Mouse (Mus musculus): ENCODE measurements around the gene Rcan2. TPM values are rescaled to one million over a fixed set of nuclear protein-coding genes. Genes with fewer than 3 reads are reported as not detected.

Rcan2 gene
- polyA plus RNA-seq, 1 experiment from 2014 or later, result 2.0 TPM

- H3K4me2 ChIP-seq, result no peak overlapping the region
- no peak for ATAC-seq (ENCODE audit: insufficient number of reproducible peaks, insufficient read depth, low FRiP score, low TSS enrichment, low read depth)
- H3K27me3 ChIP-seq, result no peaks in the 10 kb centered on the region
- H3K9ac ChIP-seq (replicated peaks), result no peak overlapping the region
- WGBS, result 18% methylated on average over 1 of the region's 1 CpGs
- no peaks in the 10 kb centered on the region for H3K9me3 ChIP-seq
- no peak overlapping the region for H3K27ac ChIP-seq
- no peak overlapping the region for H3K4me3 ChIP-seq (replicated peaks)
- H3K36me3 ChIP-seq, result no peaks in the 10 kb centered on the region
- H3K4me1 ChIP-seq (replicated peaks), result no peaks in the 10 kb centered on the region
Observed at GRCm38 (mm10) chr17:43883016-43883415, 81.9 kb downstream of the Rcan2 start.

DNA sequence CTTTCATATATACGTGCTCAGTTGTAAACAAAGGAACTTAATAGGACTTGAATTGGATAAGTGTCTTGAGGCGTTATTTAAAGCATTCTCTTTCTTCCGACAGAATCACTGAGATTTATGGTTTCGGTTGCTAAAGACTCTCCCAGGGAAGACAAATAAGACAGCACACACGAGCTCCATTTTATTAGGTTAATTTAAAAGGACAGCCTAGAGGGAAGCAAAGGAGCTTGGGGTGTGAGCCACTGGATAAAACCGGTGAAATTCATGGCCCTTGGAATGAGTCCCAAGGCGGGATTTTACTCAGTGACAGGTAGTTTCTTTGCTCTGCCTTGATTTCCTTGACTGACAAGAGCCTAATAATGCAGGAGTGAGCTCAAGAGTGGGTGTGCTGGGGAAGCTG lies 85.1 kb downstream of the Rcan2 start:
- no peak overlapping the region for H3K9ac ChIP-seq (replicated peaks)
- ATAC-seq (ENCODE audit: insufficient number of reproducible peaks, insufficient read depth, low FRiP score, low TSS enrichment, low read depth), result no peak
- no peaks in the 10 kb centered on the region for H3K4me1 ChIP-seq (replicated peaks)
- H3K27me3 ChIP-seq, result 0 out of 2 replicates have a peak, but pooled peaks cover 4% of the 10 kb centered on the region
- no peaks in the 10 kb centered on the region for H3K36me3 ChIP-seq
- 62% methylated on average over 7 of the region's 7 CpGs for WGBS
- H3K27ac ChIP-seq, result no peak overlapping the region
- no peak overlapping the region for H3K4me2 ChIP-seq
- H3K9me3 ChIP-seq, result no peaks in the 10 kb centered on the region
- no peak overlapping the region for H3K4me3 ChIP-seq (replicated peaks)

GRCm38 (mm10) chr17:43887931-43888330 lies 86.8 kb downstream of the Rcan2 start:
- WGBS, result 80% methylated on average over 7 of the region's 7 CpGs
- Histone ChIP-seq H3K4me1 (replicated peaks) (no peaks in the 10 kb centered on the region), H3K36me3 (no peaks in the 10 kb centered on the region), H3K4me2 (no peak overlapping the region), H3K27me3 (0 out of 2 replicates have a peak, but pooled peaks cover 4% of the 10 kb centered on the region), H3K9ac (replicated peaks) (no peak overlapping the region), H3K27ac (no peak overlapping the region), H3K4me3 (replicated peaks) (no peak overlapping the region), H3K9me3 (no peaks in the 10 kb centered on the region)
- ATAC-seq (ENCODE audit: insufficient number of reproducible peaks, insufficient read depth, low FRiP score, low TSS enrichment, low read depth), result no peak

- Histone ChIP-seq H3K4me1 (replicated peaks) (no peaks in the 10 kb centered on the region), H3K27me3 (no peaks in the 10 kb centered on the region), H3K9me3 (no peaks in the 10 kb centered on the region), H3K4me3 (replicated peaks) (no peak overlapping the region), H3K36me3 (no peaks in the 10 kb centered on the region), H3K9ac (replicated peaks) (no peak overlapping the region), H3K27ac (no peak overlapping the region), H3K4me2 (no peak overlapping the region)
- ATAC-seq (ENCODE audit: insufficient number of reproducible peaks, insufficient read depth, low FRiP score, low TSS enrichment, low read depth), result no peak
- WGBS, result 81% methylated on average over 4 of the region's 4 CpGs
Observed at GRCm38 (mm10) chr17:43897346-43897745, 96.2 kb downstream of the Rcan2 start.

- Histone ChIP-seq H3K27me3 (no peaks in the 10 kb centered on the region), H3K4me1 (replicated peaks) (no peaks in the 10 kb centered on the region), H3K4me2 (no peak overlapping the region), H3K9me3 (no peaks in the 10 kb centered on the region), H3K36me3 (no peaks in the 10 kb centered on the region), H3K9ac (replicated peaks) (no peak overlapping the region), H3K4me3 (replicated peaks) (no peak overlapping the region), H3K27ac (no peak overlapping the region)
- ATAC-seq (ENCODE audit: insufficient number of reproducible peaks, insufficient read depth, low FRiP score, low TSS enrichment, low read depth), result no peak
- 79% methylated on average over 4 of the region's 4 CpGs for WGBS
Observed at GRCm38 (mm10) chr17:43899405-43900092, 98.4 kb downstream of the Rcan2 start.

- no peak for ATAC-seq (ENCODE audit: insufficient number of reproducible peaks, insufficient read depth, low FRiP score, low TSS enrichment, low read depth)
Observed at GRCm38 (mm10) chr17:43900133-43900532, 99.0 kb downstream of the Rcan2 start.

DNA sequence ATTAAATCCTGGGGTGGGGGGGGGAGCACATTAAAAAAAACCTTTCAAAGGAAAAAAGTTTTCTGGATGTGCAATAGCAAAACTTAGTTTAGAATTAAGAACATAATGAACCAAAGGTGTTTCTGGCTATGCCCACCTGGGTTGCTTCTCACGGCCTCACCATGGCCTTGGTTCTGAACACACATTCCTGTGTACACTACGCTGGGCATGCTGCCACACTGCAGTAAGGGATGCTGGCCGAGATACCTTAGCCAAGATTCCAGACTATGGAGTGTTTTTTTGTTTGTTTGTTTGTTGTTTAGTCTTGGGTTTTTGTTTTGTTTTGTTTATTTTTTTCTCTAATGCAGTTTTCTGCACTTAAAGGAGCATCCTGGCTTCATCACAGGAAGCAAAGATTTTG lies 100.3 kb downstream of the Rcan2 start:
- Histone ChIP-seq H3K36me3 (no peaks in the 10 kb centered on the region), H3K27ac (no peak overlapping the region), H3K9ac (replicated peaks) (no peak overlapping the region), H3K4me3 (replicated peaks) (no peak overlapping the region), H3K4me1 (replicated peaks) (no peaks in the 10 kb centered on the region), H3K27me3 (no peaks in the 10 kb centered on the region), H3K9me3 (no peaks in the 10 kb centered on the region), H3K4me2 (no peak overlapping the region)
- ATAC-seq (ENCODE audit: insufficient number of reproducible peaks, insufficient read depth, low FRiP score, low TSS enrichment, low read depth), result no peak
- 80% methylated on average over 3 of the region's 3 CpGs for WGBS

More at GRCm38 (mm10) chr17:43900133-43900532, 99.0 kb downstream of the Rcan2 start:
- Histone ChIP-seq H3K27ac (no peak overlapping the region), H3K27me3 (no peaks in the 10 kb centered on the region), H3K4me2 (no peak overlapping the region), H3K36me3 (no peaks in the 10 kb centered on the region), H3K9me3 (no peaks in the 10 kb centered on the region), H3K4me1 (replicated peaks) (no peaks in the 10 kb centered on the region), H3K4me3 (replicated peaks) (no peak overlapping the region), H3K9ac (replicated peaks) (no peak overlapping the region)
- 74% methylated on average over 1 of the region's 1 CpGs for WGBS

- no peaks in the 10 kb centered on the region for H3K9me3 ChIP-seq
- H3K9ac ChIP-seq (replicated peaks), result no peak overlapping the region
- H3K4me3 ChIP-seq (replicated peaks), result no peak overlapping the region
- 76% methylated on average over 9 of the region's 9 CpGs for WGBS
- ATAC-seq (ENCODE audit: insufficient number of reproducible peaks, insufficient read depth, low FRiP score, low TSS enrichment, low read depth), result no peak
- no peak overlapping the region for H3K4me2 ChIP-seq
- no peak overlapping the region for H3K27ac ChIP-seq
- H3K4me1 ChIP-seq (replicated peaks), result no peaks in the 10 kb centered on the region
- H3K27me3 ChIP-seq, result no peaks in the 10 kb centered on the region
- H3K36me3 ChIP-seq, result no peaks in the 10 kb centered on the region
Observed at GRCm38 (mm10) chr17:43903807-43904771, 102.9 kb downstream of the Rcan2 start.

GRCm38 (mm10) chr17:43904896-43905295 lies 103.7 kb downstream of the Rcan2 start:
- Histone ChIP-seq H3K4me1 (replicated peaks) (no peaks in the 10 kb centered on the region), H3K4me3 (replicated peaks) (no peak overlapping the region), H3K9me3 (no peaks in the 10 kb centered on the region), H3K4me2 (no peak overlapping the region), H3K9ac (replicated peaks) (no peak overlapping the region), H3K36me3 (no peaks in the 10 kb centered on the region), H3K27ac (no peak overlapping the region), H3K27me3 (no peaks in the 10 kb centered on the region)
- no peak for ATAC-seq (ENCODE audit: insufficient number of reproducible peaks, insufficient read depth, low FRiP score, low TSS enrichment, low read depth)
- 94% methylated on average over 7 of the region's 7 CpGs for WGBS

DNA sequence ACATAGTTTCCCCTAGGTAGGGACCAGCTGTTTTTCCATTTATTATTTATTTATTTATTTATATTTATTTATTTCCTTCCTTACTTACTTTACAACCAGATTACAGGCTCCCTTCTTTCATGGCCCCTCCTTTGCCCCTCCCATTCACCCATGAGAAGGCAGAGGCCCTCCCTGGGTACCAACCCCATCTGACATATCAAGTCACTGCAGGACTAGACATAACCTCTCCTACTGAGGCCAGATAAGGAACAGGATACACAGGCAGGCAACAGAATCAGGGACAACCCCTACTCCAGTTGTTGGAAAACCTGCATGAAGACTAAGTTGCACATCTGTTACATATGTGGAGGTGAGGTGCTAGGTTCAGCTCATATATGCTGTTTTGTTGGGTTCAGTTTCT lies 105.6 kb downstream of the Rcan2 start:
- Histone ChIP-seq H3K36me3 (no peaks in the 10 kb centered on the region), H3K4me3 (replicated peaks) (no peak overlapping the region), H3K27me3 (no peaks in the 10 kb centered on the region), H3K9ac (replicated peaks) (no peak overlapping the region), H3K4me2 (no peak overlapping the region), H3K9me3 (no peaks in the 10 kb centered on the region), H3K27ac (no peak overlapping the region), H3K4me1 (replicated peaks) (no peaks in the 10 kb centered on the region)
- ATAC-seq (ENCODE audit: insufficient number of reproducible peaks, insufficient read depth, low FRiP score, low TSS enrichment, low read depth), result no peak

DNA sequence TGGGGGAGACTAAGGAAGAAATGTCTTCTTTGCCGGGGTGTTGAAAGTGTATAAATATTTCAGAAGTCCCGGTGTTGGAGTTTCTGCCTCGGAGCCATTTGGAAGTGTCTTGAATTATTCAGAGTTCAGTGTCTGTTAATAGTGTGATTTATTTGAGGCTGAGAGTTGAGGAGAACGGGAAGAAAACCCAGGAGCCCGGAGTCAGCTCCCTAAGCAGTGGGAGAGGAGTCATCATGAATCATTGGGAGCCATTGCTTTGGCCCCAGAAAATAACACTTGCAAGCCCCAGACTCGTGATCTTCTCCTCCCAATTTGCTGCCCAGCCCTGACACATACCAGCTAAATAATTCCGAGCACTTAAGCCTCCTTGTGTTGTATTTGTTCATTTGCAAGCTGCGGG lies 115.0 kb downstream of the Rcan2 start:
- H3K4me2 ChIP-seq, result no peak overlapping the region
- H3K27ac ChIP-seq, result no peak overlapping the region
- no peaks in the 10 kb centered on the region for H3K4me1 ChIP-seq (replicated peaks)
- H3K4me3 ChIP-seq (replicated peaks), result no peak overlapping the region
- H3K9me3 ChIP-seq, result no peaks in the 10 kb centered on the region
- no peaks in the 10 kb centered on the region for H3K27me3 ChIP-seq
- H3K9ac ChIP-seq (replicated peaks), result no peak overlapping the region
- no peak for ATAC-seq (ENCODE audit: insufficient number of reproducible peaks, insufficient read depth, low FRiP score, low TSS enrichment, low read depth)
- no peaks in the 10 kb centered on the region for H3K36me3 ChIP-seq
- WGBS, result 48% methylated on average over 8 of the region's 8 CpGs

Measured in limb, embryonic 12.5 days (tissue).